Mouse (Mus musculus) brain, adult 10 weeks (tissue): ENCODE results near the gene Gm10061. TPM values are rescaled to one million over a fixed set of nuclear protein-coding genes. Genes with fewer than 3 reads are reported as not detected.

ENCODE experiments used
- polyA plus RNA-seq: library from polyadenylated mRNA; stranded (reverse); fragments of 350-450 nt; fragmentation: Illumina TruSeq; extraction: RNeasy Lipid Tissue Mini Kit (QIAGEN cat#74804); gene quantifications from one replicate; pipeline ENCODE4 v1.2.3, GENCODE M21; 2015; ENCODE audit warnings: low read depth, low replicate concordance

Gm10061 gene
- not detected for polyA plus RNA-seq

DNA sequence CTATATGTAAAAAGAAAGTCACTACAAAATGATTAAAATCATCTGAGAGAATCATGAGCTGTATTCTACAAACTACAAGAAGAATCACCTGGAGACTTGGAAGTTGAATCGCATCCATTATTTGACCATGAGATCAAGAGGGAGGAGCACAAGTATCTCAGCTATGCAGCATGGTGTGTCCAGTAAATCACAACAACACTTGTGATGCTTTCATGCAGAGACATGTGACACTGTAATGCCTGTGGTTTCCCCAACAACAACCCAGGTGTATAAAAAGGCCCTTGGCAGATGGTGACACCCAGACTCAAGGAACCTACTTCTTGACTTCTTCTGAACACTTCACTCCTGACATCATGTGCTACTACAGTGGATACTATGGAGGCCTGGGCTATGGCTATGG is at the start of gene Gm10061:
Gene Gm10061, plus strand, starts transcription at position 301 of the 400 bp plus-strand sequence.

DNA sequence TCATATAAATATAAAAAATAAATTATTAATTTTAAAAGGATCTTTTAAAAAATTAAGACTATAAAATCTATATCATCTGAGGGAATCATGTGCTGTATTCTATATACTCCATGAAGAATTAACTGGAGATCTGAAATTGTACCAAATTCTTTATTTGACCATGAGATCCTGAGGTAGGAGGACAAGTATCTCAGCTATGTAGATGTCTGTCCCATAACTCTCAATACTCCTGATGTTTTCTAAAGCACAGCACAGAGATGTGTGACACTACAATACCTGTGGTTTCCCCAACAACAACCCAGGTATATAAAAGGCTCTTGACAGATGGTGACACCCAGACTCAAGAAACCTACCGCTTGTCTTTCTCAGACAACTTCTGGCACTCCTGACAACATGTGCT is 10.3 kb upstream of the Gm10061 start, which contains the start of gene Gm6358:
Gene Gm6358, plus strand, starts transcription at position 301 of the 400 bp plus-strand sequence.

DNA sequence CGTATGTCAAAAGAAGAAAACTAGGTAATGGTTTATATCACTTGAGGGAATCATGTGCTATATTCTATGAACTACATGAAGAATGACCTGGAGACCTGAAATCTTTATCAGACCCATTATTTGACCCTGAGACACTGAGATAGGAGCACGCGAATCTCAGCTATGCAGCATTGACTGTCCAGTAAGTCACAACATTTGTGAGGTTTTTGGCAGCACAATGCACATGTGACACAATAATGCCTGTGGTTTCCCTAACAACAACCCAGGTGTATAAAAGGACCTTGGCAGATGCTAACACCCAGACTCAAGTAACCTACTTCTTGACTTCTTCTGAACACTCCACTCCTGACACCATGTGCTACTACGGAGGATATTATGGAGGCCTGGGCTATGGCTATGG is 6.8 kb downstream of the Gm10061 start, which contains the start of gene Gm9789:
Gene Gm9789, plus strand, starts transcription at position 301 of the 400 bp plus-strand sequence.

DNA sequence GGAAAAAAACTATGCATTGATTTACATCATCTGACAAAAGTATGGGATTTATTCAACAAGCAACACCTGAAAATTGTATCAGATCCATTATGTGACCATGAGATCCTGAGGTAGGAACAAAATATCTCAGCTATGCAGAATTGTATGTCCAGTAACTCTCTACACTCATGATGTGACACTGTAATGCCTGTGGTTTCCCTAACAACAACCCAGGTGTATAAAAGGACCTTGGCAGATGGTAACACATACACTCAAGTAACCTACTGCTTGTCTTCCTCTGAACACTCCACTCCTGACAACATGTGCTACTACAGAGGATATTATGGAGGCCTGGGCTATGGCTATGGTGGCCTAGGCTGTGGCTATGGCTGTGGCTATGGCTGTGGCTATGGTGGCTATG is 18.3 kb downstream of the Gm10061 start, which contains the start of gene Gm7735:
Gene Gm7735, plus strand, starts transcription at position 301 of the 400 bp plus-strand sequence.

DNA sequence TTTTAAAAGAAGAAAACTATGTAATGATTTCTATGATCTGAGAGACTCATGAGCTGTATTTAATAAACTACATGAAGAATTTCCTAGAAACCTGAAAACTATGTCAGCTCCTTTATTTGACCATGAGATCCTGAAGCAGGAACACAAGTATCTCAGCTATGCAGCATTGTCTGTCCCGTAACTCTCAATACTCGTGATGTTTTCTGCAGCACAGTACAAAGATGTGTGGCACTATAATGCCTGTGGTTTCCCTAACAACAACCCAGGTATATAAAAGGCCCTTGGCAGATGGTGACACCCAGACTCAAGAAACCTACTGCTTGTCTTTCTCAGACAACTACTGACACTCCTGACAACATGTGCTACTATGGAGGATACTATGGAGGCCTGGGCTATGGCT is 23.5 kb downstream of the Gm10061 start, which contains the start of gene 1110057P08Rik:
Gene 1110057P08Rik, plus strand, starts transcription at position 301 of the 400 bp plus-strand sequence.

Other genes starting within 250 kb of the Gm10061 start
- not detected for gene Krtap19-9b, start 218.8 kb upstream of the Gm10061 start, polyA plus RNA-seq
- not detected for gene Krtap16-3, start 188.2 kb upstream of the Gm10061 start, polyA plus RNA-seq
- not detected for gene Krtap22-2, start 140.3 kb upstream of the Gm10061 start, polyA plus RNA-seq
- not detected for gene Gm10229, start 135.8 kb upstream of the Gm10061 start, polyA plus RNA-seq
- gene Krtap6-1, start 119.4 kb upstream of the Gm10061 start, polyA plus RNA-seq: not detected
- gene Gm10228, start 109.6 kb upstream of the Gm10061 start, polyA plus RNA-seq: not detected
- not detected for gene Krtap6-5, start 103.2 kb upstream of the Gm10061 start, polyA plus RNA-seq
- gene 1110025L11Rik, start 87.1 kb upstream of the Gm10061 start, polyA plus RNA-seq: not detected
- gene Krtap6-3, start 67.1 kb upstream of the Gm10061 start, polyA plus RNA-seq: not detected
- gene Gm6358, start 10.2 kb upstream of the Gm10061 start, polyA plus RNA-seq: not detected
- not detected for gene Gm9789, start 6.9 kb downstream of the Gm10061 start, polyA plus RNA-seq
- not detected for gene Gm7735, start 18.4 kb downstream of the Gm10061 start, polyA plus RNA-seq
- gene 1110057P08Rik, start 23.6 kb downstream of the Gm10061 start, polyA plus RNA-seq: not detected
- not detected for gene Krtap20-2, start 54.8 kb downstream of the Gm10061 start, polyA plus RNA-seq